Mouse (Mus musculus): ENCODE results near the gene Atrnl1.

Atrnl1 gene

GRCm38 (mm10) chr19:58059719-58060118 is 448.9 kb downstream of the Atrnl1 start:
- in situ Hi-C loops (cut with MboI; ENCODE audit: unreplicated experiment in 2 of 2): no loop called here

GRCm38 (mm10) chr19:58060199-58060853 is 449.5 kb downstream of the Atrnl1 start:
- in situ Hi-C loops (cut with MboI; ENCODE audit: unreplicated experiment in 2 of 2): no loop called here

GRCm38 (mm10) chr19:58060854-58061358 is 450.1 kb downstream of the Atrnl1 start:
- in situ Hi-C loops (cut with MboI; ENCODE audit: unreplicated experiment in 2 of 2): no loop called here

- in situ Hi-C loops (cut with MboI; ENCODE audit: unreplicated experiment in 2 of 2): no loop called here
Measured at GRCm38 (mm10) chr19:58061933-58062332, 451.1 kb downstream of the Atrnl1 start.

GRCm38 (mm10) chr19:58063541-58063940 is 452.7 kb downstream of the Atrnl1 start:
- in situ Hi-C loops (cut with MboI; ENCODE audit: unreplicated experiment in 2 of 2): no loop called here

GRCm38 (mm10) chr19:58064116-58065000 is 453.5 kb downstream of the Atrnl1 start:
- in situ Hi-C loops (cut with MboI; ENCODE audit: unreplicated experiment in 2 of 2): no loop called here

- in situ Hi-C loops (cut with MboI; ENCODE audit: unreplicated experiment in 2 of 2): loop anchor here in 1 of 2 experiments (5.0 kb wide), 1 partner anchor 402 kb away; no protein-coding TSS in a partner anchor
Measured at GRCm38 (mm10) chr19:58065001-58065314, 454.1 kb downstream of the Atrnl1 start.

GRCm38 (mm10) chr19:58065514-58065913 is 454.7 kb downstream of the Atrnl1 start:
- in situ Hi-C loops (cut with MboI; ENCODE audit: unreplicated experiment in 2 of 2): loop anchor here in 1 of 2 experiments (5.0 kb wide), 1 partner anchor 402 kb away; no protein-coding TSS in a partner anchor

GRCm38 (mm10) chr19:58068114-58068513 is 457.3 kb downstream of the Atrnl1 start:
- in situ Hi-C loops (cut with MboI; ENCODE audit: unreplicated experiment in 2 of 2): loop anchor here in 1 of 2 experiments (5.0 kb wide), 1 partner anchor 399 kb away; no protein-coding TSS in a partner anchor

- in situ Hi-C loops (cut with MboI; ENCODE audit: unreplicated experiment in 2 of 2): loop anchor here in 1 of 2 experiments (5.0 kb wide), 1 partner anchor 398 kb away; no protein-coding TSS in a partner anchor
Measured at GRCm38 (mm10) chr19:58068958-58069357, 458.1 kb downstream of the Atrnl1 start.

- in situ Hi-C loops (cut with MboI; ENCODE audit: unreplicated experiment in 2 of 2): loop anchor here in 1 of 2 experiments (5.0 kb wide), 1 partner anchor 400 kb away; no protein-coding TSS in a partner anchor
Measured at GRCm38 (mm10) chr19:58072404-58072803, 461.6 kb downstream of the Atrnl1 start.

- in situ Hi-C loops (cut with MboI; ENCODE audit: unreplicated experiment in 2 of 2): loop anchor here in 1 of 2 experiments (5.0 kb wide), 1 partner anchor 399 kb away; no protein-coding TSS in a partner anchor
Measured at GRCm38 (mm10) chr19:58072846-58073245, 462.0 kb downstream of the Atrnl1 start.

GRCm38 (mm10) chr19:58075252-58075651 is 464.4 kb downstream of the Atrnl1 start:
- in situ Hi-C loops (cut with MboI; ENCODE audit: unreplicated experiment in 2 of 2): no loop called here

- in situ Hi-C loops (cut with MboI; ENCODE audit: unreplicated experiment in 2 of 2): no loop called here
Measured at GRCm38 (mm10) chr19:58076961-58077371, 466.1 kb downstream of the Atrnl1 start.

- in situ Hi-C loops (cut with MboI; ENCODE audit: unreplicated experiment in 2 of 2): no loop called here
Measured at GRCm38 (mm10) chr19:58077529-58078070, 466.8 kb downstream of the Atrnl1 start.

- in situ Hi-C loops (cut with MboI; ENCODE audit: unreplicated experiment in 2 of 2): no loop called here
Measured at GRCm38 (mm10) chr19:58080168-58080567, 469.3 kb downstream of the Atrnl1 start.

GRCm38 (mm10) chr19:58082751-58083150 is 471.9 kb downstream of the Atrnl1 start:
- in situ Hi-C loops (cut with MboI; ENCODE audit: unreplicated experiment in 2 of 2): no loop called here

GRCm38 (mm10) chr19:58084826-58085225 is 474.0 kb downstream of the Atrnl1 start:
- in situ Hi-C loops (cut with MboI; ENCODE audit: unreplicated experiment in 2 of 2): no loop called here

GRCm38 (mm10) chr19:58086734-58087133 is 475.9 kb downstream of the Atrnl1 start:
- in situ Hi-C loops (cut with MboI; ENCODE audit: unreplicated experiment in 2 of 2): no loop called here

- in situ Hi-C loops (cut with MboI; ENCODE audit: unreplicated experiment in 2 of 2): no loop called here
Measured at GRCm38 (mm10) chr19:58087901-58088300, 477.1 kb downstream of the Atrnl1 start.

- in situ Hi-C loops (cut with MboI; ENCODE audit: unreplicated experiment in 2 of 2): no loop called here
Measured at GRCm38 (mm10) chr19:58088433-58088832, 477.6 kb downstream of the Atrnl1 start.
